Mouse (Mus musculus) lung, postnatal 0 days (tissue): ENCODE measurements at regions not wholly inside any gene's neighbourhood (a gene's known extent, or its start where the extent isn't known, plus 50 kb on each side); places are given as distances from the start of the nearest gene placed in this dataset.

Experiments used
- CTCF ChIP-seq: IDR thresholded peaks from 2 replicates; pipeline ENCODE4 v1.5.1; 2016; ENCODE audit warnings: antibody characterized with exemption, mild to moderate bottlenecking
- EP300 ChIP-seq: IDR thresholded peaks from 2 replicates; pipeline ENCODE4 v1.6.1; 2016; ENCODE audit warnings: antibody characterized with exemption, mild to moderate bottlenecking, control low read depth

GRCm38 (mm10) chr2:117543301-117543782 lies 200.5 kb upstream of the Rasgrp1 start:
- TF ChIP-seq CTCF (peak; percentile 39; the same call in 1 of the 2 replicates), EP300 (no peak)
